Mouse (Mus musculus) midbrain, embryonic 11.5 days (tissue): ENCODE data around the gene Gm5065. TPM values are rescaled to one million over a fixed set of nuclear protein-coding genes. Genes with fewer than 3 reads are reported as not detected.

Source experiments
- ATAC-seq: fragments of 200-750 bp; cut with Nextera tagmentation; 2 replicates; pipeline ENCODE4 v1.8.0; 2017; ENCODE audit warnings: moderate TSS enrichment, moderate library complexity; ENCODE audit not compliant: low FRiP score
- DNase-seq: peaks from one replicate; pipeline ENCODE4 v3.0.0; 2015; ENCODE audit warnings: low spot score; ENCODE audit errors: missing footprints
- H3K27ac ChIP-seq: fragments of 300-500 bp; sonication (generic); 2 replicates; pipeline ENCODE4 v1.5.1; 2014; ENCODE audit warnings: low read depth, low read length
- H3K27me3 ChIP-seq: fragments of 300-500 bp; sonication (generic); 2 replicates; pipeline ENCODE4 v1.6.1; 2014; ENCODE audit warnings: mild to moderate bottlenecking, low read length, moderate library complexity, mixed read lengths; ENCODE audit not compliant: control insufficient read depth, insufficient read depth
- H3K36me3 ChIP-seq: fragments of 300-500 bp; sonication (generic); 2 replicates; pipeline ENCODE4 v1.6.1; 2014; ENCODE audit warnings: mild to moderate bottlenecking, low read length, moderate library complexity, mixed read lengths; ENCODE audit not compliant: control insufficient read depth, insufficient read depth
- H3K4me1 ChIP-seq: fragments of 300-500 bp; sonication (generic); 2 replicates; pipeline ENCODE4 v1.6.1; 2014; ENCODE audit warnings: low read length; ENCODE audit not compliant: control insufficient read depth, insufficient read depth
- H3K4me2 ChIP-seq: fragments of 300-500 bp; sonication (generic); 2 replicates; pipeline ENCODE4 v1.6.1; 2014; ENCODE audit warnings: mild to moderate bottlenecking, moderate library complexity
- H3K4me3 ChIP-seq: fragments of 300-500 bp; sonication (generic); 2 replicates; pipeline ENCODE4 v1.5.1; 2014; ENCODE audit warnings: low read depth, low read length
- H3K9ac ChIP-seq: fragments of 300-500 bp; sonication (generic); 2 replicates; pipeline ENCODE4 v1.6.1; 2014; ENCODE audit warnings: low read length
- H3K9me3 ChIP-seq: fragments of 300-500 bp; sonication (generic); 2 replicates; pipeline ENCODE4 v1.6.1; 2016; ENCODE audit warnings: low read length; ENCODE audit not compliant: control insufficient read depth
- WGBS: fragments of 180-500 bp; shearing (Covaris S2); extraction: QIAGEN DNeasy Blood & Tissue Kit; methylation state at CpG from one replicate; pipeline ENCODE4 v1.1.7; 2014; 5-methylcytosine and 5-hydroxymethylcytosine counted together
- polyA plus RNA-seq: library from polyadenylated mRNA; unstranded; fragments of >200 nt; fragmentation: Nextera tagmentation; extraction: Ambion mirVana; gene quantifications from 2 replicates; pipeline ENCODE4 v1.2.1, GENCODE M21; 2014

The Gm5065 gene
- not detected in 2 replicates for polyA plus RNA-seq

GRCm38 (mm10) chr7:5350237-5350636 lies at the start of gene Gm5065:
Gene Gm5065 (plus strand): TSS chr7:5350537.
- no peaks in the 10 kb centered on the region for H3K27me3 ChIP-seq
- no peaks in the 10 kb centered on the region for H3K36me3 ChIP-seq
- no peak within 1 kb of the TSS for H3K9ac ChIP-seq
- ATAC-seq (no peak), DNase-seq (no peak)
- no peak within 1 kb of the TSS for H3K27ac ChIP-seq
- H3K4me1 ChIP-seq, result no peaks in the 10 kb centered on the region
- no peak within 1 kb of the TSS for H3K4me2 ChIP-seq
- 87% methylated on average over 1 of the region's 1 CpGs for WGBS
- no peak within 1 kb of the TSS for H3K4me3 ChIP-seq
- peaks cover 32% of the 10 kb centered on the region for H3K9me3 ChIP-seq

- no peak for DNase-seq
- Histone ChIP-seq H3K27me3 (no peaks in the 10 kb centered on the region), H3K36me3 (no peaks in the 10 kb centered on the region), H3K4me2 (no peak overlapping the region), H3K9ac (no peak overlapping the region), H3K4me3 (no peak overlapping the region), H3K27ac (no peak overlapping the region), H3K9me3 (peaks cover 20% of the 10 kb centered on the region; the same call in 1 of the 2 replicates), H3K4me1 (no peaks in the 10 kb centered on the region)
- 81% methylated on average over 1 of the region's 1 CpGs for WGBS
- ATAC-seq, result no peak
These were observed 22.8 kb upstream of the Gm5065 start for GRCm38 (mm10) chr7:5327511-5327910.

- Histone ChIP-seq H3K4me3 (no peak within 1 kb of the TSS), H3K36me3 (no peaks in the 10 kb centered on the region), H3K9ac (no peak within 1 kb of the TSS), H3K27me3 (no peaks in the 10 kb centered on the region), H3K4me2 (no peak within 1 kb of the TSS), H3K27ac (no peak within 1 kb of the TSS), H3K4me1 (no peaks in the 10 kb centered on the region), H3K9me3 (peaks cover 39% of the 10 kb centered on the region)
- no peak for ATAC-seq
- no peak for DNase-seq
- WGBS, result 77% methylated on average over 4 of the region's 4 CpGs
These were observed 598 bp downstream of the Gm5065 start, which contains the start of gene Nlrp2 for GRCm38 (mm10) chr7:5350935-5351334. Gene Nlrp2 (minus strand): TSS chr7:5351035.

- H3K4me2 ChIP-seq, result no peak overlapping the region
- no peak overlapping the region for H3K27ac ChIP-seq
- no peak overlapping the region for H3K9ac ChIP-seq
- peaks cover 50% of the 10 kb centered on the region for H3K9me3 ChIP-seq
- H3K4me3 ChIP-seq, result no peak overlapping the region
- no peaks in the 10 kb centered on the region for H3K4me1 ChIP-seq
- ATAC-seq (no peak), DNase-seq (no peak)
- H3K36me3 ChIP-seq, result no peaks in the 10 kb centered on the region
- H3K27me3 ChIP-seq, result no peaks in the 10 kb centered on the region
- 92% methylated on average over 5 of the region's 5 CpGs for WGBS
These were observed 13.3 kb downstream of the Gm5065 start for GRCm38 (mm10) chr7:5363599-5363998.

GRCm38 (mm10) chr7:5366724-5367123 lies 16.4 kb downstream of the Gm5065 start:
- no peak for DNase-seq
- no peaks in the 10 kb centered on the region for H3K27me3 ChIP-seq
- H3K9ac ChIP-seq, result no peak overlapping the region
- 75% methylated on average over 2 of the region's 2 CpGs for WGBS
- ATAC-seq, result no peak
- H3K4me1 ChIP-seq, result no peaks in the 10 kb centered on the region
- H3K4me3 ChIP-seq, result no peak overlapping the region
- no peak overlapping the region for H3K4me2 ChIP-seq
- no peak overlapping the region for H3K27ac ChIP-seq
- no peaks in the 10 kb centered on the region for H3K36me3 ChIP-seq
- H3K9me3 ChIP-seq, result peaks cover 35% of the 10 kb centered on the region

GRCm38 (mm10) chr7:5406201-5406600 lies 55.9 kb downstream of the Gm5065 start:
- Histone ChIP-seq H3K4me3 (no peak overlapping the region), H3K9ac (no peak overlapping the region), H3K27me3 (no peaks in the 10 kb centered on the region), H3K9me3 (peaks cover 13% of the 10 kb centered on the region; the same call in 1 of the 2 replicates), H3K4me2 (no peak overlapping the region), H3K27ac (no peak overlapping the region), H3K4me1 (no peaks in the 10 kb centered on the region), H3K36me3 (no peaks in the 10 kb centered on the region)
- DNase-seq (no peak), ATAC-seq (no peak)
- WGBS, result 53% methylated on average over 2 of the region's 2 CpGs

Other genes with a start within 250 kb of the Gm5065 start
- gene Rfpl4, start 233.6 kb upstream of the Gm5065 start, polyA plus RNA-seq, result not detected in 2 replicates
- 0.19 and 0.47 TPM in 2 replicates for gene Rasl2-9, start 224.6 kb upstream of the Gm5065 start, polyA plus RNA-seq
- gene Vmn1r55, start 200.9 kb upstream of the Gm5065 start, polyA plus RNA-seq, result not detected in 2 replicates
- gene Vmn1r56, start 153.8 kb upstream of the Gm5065 start, polyA plus RNA-seq, result not detected in 2 replicates
- gene Vmn1r57, start 132.0 kb upstream of the Gm5065 start, polyA plus RNA-seq, result not detected in 2 replicates
- not detected in 2 replicates for gene Nlrp2, start 498 bp downstream of the Gm5065 start, polyA plus RNA-seq
- not detected in 2 replicates for gene Vmn1r58, start 62.9 kb downstream of the Gm5065 start, polyA plus RNA-seq
- not detected in 2 replicates for gene Vmn1r59, start 106.2 kb downstream of the Gm5065 start, polyA plus RNA-seq
- not detected in 2 replicates for gene Vmn2r28, start 143.4 kb downstream of the Gm5065 start, polyA plus RNA-seq
- not detected in 2 replicates for gene Vmn1r60, start 196.8 kb downstream of the Gm5065 start, polyA plus RNA-seq